Mouse (Mus musculus) ovary, adult 18-20 months (tissue): ENCODE data around the gene Macc1.
A peak's percentile ranks its signal among the peaks of the same experiment; 100 is the strongest.

Experiments used
- DNase-seq: peaks from one replicate; pipeline ENCODE4 v3.0.0; 2022; ENCODE audit warnings: low spot score, mixed read lengths

Gene Macc1

DNA sequence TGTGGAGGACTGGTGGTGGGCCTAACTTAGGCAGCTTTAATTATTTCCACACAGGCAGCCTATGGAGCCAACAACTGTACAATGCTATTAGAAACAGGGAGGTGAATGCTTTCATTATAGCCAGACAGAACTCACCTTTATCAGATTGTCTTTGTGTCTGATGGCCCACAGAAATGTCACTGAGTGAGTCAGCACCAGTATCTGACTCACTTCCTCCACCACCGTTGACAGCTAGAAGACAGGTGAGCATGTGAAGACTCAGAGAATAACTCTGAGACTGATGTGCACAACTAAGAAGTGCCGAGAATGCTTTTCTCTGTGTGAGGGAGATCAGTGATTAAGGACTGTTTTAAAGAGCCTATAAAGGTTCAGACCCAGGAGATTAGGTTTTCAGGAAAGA, 73.9 kb downstream of the Macc1 start:
- no peak for DNase-seq

DNA sequence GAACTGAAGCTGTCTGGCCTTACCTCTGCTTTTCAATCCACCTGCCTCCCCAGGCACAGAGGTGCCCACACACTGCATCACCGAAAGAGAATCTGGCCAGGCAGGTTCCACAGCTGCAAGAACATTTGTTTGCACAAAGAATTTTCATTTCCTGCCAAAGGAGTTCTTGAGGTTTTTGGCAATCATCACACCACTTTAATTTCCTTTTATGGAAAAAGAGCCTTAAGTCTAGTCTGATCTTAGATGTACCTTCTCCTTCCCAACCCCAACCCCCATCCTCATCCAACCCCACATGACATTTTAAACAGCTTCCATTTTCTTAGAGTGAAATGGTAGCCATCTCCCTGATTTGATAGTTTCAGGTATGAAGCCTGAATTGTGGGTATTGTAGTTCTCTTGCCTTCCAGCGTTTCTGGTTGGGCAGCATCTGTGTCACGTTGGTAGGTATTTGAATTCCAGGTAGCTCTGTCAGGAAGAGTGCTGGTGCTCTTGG, 76.2 kb downstream of the Macc1 start:
- DNase-seq: peak; percentile 12

DNA sequence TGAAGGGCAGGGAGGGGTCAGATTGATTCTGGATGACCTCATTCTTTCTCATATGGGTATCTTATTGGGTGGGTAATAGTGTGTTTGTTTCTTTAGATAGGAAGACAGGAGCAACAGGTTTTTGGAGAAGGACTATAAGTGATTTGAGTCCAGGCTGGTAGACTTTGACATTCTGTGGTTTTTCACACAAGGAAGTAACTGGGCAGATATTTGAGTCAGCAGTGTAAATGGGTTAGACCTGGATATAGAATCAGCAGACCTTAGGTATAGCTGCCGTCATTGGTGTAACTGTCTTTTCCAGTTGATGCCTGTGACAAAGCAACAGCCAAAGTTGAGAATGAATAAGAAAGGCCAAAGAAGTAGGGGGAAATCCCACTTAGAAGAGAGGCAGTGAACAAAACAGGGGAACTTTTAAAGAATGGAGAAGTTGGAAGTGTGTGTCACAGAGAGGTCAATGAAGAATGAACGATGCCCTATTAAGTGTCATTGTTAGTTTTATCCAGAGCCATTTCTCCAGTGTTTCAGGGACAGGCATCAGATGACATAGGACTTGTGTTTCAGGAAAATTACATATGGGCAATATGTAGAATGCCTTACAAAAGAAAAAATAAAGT, 84.1 kb downstream of the Macc1 start:
- DNase-seq: no peak

DNA sequence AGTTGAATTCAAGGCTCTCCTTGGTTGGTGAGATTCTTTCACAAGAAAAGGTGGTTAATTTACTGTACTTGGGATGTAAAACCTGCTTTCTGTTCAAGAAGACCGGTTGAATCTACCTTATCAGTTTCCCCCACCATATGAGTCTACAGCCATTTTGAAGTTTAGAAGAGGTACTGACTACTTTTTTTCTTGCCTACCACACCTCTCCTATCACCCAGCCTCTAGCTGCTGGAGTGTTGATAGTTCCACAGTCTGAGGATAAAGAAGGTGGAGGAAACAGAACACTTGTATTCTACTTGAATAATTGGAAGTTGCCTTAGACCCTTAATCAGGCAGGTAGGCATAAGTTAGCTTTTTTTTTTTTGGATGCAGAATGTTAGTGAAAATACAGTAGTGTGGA, 88.2 kb downstream of the Macc1 start:
- no peak for DNase-seq

DNA sequence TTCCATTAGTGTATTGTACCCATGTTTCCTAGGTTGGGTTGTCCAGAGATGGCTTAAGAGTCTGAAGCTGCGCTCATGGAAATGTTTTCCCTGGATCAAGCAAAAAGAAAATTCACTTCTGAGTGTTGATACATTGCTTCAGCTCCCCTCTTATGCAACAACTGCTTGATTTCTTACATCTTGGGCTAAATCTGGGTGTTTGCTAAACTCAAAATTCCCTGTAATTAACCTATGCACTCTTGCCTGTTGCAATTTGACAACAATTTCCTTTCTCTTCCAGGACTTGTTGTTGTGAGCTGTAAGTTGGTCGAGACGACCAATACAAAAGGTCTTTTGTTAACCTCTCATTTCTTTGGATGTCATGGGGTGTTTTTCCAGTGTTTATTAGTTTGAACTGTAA, 88.7 kb downstream of the Macc1 start:
- DNase-seq: no peak

DNA sequence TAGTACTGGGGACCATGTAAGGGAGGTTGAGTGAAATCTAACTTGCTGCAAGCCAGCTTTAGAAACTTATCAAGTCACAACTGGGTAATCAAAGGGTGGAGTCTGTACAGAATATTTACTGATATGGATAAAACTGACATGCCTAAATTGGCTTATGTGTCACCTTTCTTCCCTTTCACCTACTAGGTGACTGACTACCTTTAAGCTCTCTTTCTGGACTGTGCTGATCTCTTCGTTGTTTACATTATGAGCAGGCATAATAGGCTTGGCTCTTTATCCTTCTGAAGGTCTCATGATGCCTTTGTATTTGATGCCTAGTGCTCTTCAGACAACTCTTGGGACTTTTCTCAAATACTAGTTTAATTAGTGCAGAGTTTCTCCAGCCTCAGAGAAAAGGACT, 90.7 kb downstream of the Macc1 start:
- no peak for DNase-seq

DNA sequence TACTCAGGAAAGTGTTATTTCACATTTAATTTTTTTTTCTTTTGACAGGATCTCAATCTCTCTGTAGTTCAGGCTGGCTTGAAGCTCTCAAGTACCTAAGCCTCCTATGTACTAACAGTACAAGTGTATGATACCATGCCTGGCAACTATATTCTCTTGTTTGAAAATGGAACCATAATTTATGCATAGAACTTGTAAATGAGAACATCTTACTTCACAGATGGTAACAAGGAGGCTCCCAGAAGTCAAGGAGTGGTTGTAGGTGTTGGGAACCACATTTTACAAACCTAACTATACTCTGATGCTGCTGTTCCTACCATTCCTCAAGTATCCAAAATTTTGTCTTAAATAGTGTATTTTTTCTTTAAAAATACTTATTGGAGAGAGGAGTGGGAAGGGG, 96.5 kb downstream of the Macc1 start:
- no peak for DNase-seq

DNA sequence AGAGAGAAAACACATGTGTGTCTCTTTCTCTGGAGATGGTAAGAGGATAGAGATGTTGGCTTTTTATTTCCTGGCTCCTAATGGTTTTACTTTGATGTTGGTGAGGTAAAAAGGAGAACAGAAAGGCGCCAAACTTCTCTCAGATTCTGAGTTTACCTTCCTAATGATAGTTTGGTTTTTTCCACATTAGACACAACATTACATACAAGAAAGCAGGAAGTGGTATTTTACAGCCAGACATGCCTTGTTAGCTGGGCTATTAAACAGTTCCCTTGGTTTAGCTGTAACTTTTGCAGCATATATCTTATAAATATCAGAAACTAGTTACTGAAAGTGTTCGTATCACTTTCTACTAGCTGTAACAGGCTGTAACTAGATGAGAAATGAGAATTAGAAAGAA, 96.9 kb downstream of the Macc1 start:
- DNase-seq: no peak

DNA sequence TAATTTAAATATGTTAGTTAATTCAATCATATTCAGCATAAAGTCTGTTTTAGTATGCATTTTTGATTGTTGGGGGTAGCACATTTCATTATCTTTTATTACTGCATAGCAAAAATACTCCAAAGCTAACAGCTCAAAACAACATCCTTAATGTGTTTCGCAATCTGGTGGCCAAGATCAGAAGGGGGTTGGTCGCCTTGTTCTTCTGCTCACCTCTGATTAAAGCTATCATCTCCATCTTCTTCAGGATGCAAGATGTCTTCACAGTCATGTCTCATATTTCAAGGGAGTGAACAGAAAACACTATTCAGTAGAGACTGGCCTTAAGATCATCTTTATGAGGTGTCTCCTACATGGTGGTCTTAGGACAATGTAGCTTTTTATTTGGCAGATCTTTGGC, 97.9 kb downstream of the Macc1 start:
- no peak for DNase-seq

DNA sequence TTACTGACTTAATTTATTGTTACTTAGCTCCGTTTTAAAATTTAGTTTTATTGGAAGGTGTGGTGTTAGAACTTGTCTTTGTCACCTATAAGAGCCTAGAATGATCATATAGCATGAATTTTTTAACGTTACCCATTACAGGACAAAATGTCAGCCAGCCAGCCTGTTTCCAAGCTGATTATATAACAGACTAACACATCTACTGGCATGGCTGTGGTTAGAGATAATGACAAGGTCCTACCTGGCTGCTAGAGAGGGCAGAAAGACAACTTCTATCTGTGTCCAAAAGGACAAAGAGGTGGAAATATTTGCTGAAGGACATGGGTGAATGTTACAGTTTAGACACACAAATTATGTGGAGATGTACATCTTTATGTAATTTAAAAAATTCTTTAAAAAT, 101.8 kb downstream of the Macc1 start:
- DNase-seq: no peak

DNA sequence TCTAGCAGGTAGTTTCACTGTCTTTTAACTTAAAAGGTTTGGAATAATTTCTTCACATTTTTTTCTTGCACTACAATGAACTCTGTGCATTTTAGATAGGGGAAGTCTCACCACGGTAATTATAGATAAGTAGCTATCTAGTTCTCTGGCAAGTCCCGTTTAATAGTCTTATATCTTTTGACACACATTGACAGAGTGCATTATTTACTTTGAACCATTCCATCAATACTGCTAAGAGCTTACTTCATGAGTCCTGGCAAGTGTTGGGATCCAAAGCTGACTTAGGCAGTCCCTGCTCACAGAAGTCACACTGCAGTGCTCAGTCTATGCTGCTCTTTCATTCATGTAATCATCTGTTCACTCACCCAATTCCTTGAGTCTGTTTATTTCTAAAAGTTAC, 111.7 kb downstream of the Macc1 start:
- DNase-seq: no peak

DNA sequence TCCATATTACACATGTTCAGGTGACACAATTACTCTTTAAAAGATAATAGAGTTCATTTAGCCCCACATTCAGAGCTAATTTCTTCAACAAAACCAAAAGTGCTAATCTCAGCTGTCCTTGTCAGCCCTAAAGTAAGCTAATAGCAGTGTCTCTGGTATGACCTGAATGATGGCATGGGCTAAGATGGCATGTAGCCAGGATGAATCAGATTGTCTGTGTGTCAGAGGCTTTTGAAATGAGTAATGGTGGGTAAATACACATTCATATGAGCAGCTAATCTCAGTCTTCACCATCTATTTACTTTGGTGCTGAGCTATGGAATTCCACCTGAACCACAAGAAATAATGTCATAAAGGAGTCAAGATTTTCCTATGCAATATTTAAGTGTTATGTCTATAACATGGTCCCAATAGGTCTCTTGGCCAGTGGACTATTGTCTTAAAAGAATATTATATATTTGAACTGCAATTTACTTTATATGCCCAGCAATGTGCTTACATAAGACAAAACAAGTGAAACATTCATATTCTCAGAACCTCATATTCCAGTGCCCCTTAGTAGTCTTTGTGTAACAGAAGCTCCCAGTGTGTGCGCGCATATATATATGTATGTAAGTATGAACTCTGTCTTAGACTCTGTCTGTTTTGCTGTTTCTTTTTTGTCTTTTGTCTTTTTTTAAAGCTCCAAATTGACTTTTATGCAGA, 112.3 kb downstream of the Macc1 start:
- DNase-seq: no peak

DNA sequence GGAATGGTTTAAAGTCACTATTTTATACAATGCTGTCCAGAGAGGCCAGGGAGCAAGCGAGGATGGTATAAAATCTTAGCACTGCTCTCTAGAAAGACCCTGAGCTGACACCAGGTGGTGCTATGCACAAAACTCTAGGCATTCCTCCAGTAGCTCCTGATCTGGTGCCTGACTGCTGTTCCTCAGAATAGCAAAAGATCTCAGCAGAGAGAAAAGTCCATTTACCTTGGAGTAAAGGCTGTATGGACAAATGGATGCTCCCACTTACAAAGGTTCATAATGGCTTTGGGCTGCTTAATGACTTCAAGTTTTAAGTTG, 112.8 kb downstream of the Macc1 start:
- no peak for DNase-seq

DNA sequence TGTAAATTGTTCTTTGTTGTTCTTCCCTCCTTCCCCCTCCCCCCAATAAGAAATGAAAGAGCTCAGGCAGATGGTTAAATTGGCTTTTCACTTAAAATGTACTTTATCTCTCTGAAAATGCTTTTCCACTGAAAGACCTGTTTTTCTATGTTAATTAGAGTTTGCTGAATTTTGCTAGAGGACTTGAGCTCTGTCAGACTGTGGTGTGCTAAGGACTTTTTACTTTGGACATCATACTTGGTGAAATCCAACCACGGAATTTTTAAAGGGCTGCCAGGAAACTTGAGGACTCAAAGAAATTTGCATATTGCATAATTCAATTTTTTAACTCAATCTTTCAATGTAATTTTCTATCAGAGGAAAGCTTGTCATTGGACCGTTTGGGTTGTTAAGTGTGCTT, 126.7 kb downstream of the Macc1 start:
- DNase-seq: no peak

DNA sequence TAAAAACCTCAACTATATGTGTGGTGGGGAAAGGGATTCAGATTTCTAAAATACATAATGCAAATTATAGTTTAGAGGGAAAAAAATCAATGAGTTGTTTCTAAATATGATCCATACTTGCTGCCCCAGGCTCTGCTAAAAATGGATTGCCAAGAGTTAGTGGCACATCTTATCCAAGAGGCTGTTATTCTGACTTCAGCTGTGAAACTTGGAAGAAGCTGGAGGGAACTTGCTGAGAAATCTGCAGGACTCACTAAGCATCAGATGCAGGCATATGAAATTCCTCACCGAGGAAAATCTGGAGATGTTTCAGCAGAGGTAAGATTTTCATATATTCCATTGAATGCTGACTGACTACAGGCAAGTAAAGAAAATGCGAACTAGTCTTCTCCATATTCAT, 136.0 kb downstream of the Macc1 start:
- DNase-seq: no peak

DNA sequence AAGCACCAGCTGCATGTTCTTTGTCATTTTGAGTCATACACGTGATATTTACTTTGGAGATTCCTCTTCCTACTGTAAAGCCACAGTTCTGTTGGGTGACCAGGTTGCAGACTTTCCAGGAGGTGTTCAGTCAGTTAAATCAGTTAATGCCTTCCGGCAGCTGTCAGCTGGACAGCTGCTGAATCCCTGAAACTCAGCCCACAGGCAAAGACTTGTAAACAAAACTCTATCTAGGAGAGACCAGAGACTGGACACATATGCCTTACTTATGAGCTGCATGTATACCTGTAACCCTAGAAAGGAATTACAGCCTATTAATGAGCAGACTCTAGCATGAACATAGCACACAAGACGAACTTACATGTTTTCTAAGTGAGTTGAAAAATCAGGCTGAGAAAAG, 137.2 kb downstream of the Macc1 start:
- DNase-seq: no peak

DNA sequence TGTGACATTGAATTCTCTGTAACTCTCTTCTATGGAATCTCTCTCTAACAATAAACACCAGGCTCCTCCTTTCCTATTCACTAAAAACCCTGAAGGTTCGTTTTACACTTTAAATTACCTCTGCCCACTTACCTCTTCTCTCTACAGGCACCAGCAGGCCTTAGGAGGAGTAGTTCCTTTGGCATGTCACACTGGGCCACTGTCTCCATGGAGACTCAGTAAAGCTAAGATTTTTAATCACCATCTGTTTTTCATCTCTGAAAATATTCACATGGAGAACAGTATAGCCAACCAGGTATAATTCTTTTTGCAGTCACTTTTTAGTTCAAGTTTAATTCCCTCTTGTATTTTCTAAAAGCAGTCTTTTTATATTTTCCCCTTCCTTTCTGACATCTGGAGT, 140.0 kb downstream of the Macc1 start:
- DNase-seq: no peak

DNA sequence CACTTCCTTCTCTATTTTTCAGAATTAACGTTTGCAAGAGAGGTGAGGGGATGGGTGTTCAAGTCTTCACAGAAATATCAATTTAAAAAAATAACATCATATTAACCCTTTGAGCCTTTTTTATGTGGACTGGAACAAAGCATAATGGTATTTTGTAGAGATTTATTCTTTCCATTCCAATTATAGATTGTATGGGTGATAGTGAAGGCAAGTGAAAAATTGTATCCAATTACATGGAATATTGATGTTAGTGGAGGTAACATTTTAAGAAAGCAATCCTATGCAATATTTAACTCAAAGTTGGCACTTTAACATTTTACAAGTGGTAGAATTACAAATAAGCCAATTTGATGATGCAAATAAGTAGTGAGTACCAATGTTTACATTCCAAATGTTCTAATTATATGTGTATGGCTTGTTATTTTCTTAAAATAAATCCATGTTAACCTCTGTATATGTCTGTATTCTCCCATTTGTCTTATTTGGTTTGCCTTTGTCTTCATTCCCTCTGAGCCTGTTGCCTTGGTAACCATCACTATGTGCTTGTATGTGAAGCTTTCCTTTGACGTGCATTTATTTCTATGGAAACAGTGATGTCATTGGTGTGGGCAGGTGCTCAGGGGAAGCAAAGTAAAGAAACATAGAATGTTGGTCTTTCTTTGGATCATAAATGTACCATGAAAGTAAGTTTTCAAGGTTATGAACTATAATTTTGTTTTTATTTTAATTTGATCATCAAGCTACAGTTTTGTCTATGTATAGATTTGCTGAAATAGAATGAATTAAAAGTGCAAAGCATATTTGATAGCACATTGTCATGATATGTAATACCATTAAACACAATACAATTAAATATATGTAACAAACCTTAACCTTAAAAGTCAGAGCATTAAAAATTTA, 150.2 kb downstream of the Macc1 start:
- DNase-seq: no peak

DNA sequence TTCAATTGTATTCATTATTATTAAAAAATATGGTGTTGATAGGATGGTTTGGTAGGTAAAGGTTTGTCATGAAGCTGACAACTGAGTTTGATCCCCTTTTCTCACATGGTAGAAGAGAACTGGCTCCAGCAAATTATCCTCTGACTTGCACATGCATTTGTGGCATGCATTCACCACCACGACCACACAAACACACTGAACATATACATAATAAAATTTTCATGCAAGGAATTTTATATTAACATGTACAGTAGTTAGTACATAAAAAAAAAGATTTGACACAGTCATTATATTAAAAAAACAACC, 150.8 kb downstream of the Macc1 start:
- no peak for DNase-seq

DNA sequence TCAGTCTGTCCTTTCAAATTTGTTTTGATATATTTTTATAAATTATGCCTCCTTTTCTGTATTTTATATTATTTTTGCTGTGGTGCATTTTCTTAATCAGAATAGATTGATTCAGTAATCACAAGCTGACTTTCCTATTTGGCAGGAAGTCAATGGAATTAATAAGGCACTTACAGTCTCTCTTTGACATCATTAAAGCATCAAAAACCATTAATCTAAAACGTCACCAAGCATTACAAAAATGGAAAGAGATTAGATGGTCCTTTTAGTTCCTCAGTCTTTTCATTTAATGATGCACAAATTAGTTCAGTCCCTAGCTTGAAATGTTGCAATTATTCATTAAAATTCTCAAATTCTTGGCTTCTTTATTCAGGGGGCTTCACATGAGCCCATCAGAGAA, 153.6 kb downstream of the Macc1 start:
- DNase-seq: no peak

DNA sequence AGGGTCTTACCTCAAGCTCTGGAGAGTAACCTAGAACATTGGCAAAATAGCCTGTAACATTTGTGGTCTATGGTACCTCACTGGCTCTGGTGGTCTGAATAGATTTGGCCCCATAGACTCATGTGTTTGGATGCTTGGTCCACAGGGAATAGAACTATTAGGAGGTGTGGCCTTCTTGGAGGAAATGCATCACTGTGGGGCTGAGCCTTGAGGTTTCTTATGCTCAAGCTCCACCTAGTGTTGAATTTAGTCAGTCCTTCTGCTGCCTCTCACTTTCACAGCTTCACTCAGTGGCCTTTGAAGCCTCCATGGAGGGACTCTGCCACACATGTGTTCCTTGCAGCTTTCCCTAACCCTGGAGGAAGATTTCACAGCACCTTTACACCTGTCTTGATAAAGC, 156.2 kb downstream of the Macc1 start:
- DNase-seq: no peak

DNA sequence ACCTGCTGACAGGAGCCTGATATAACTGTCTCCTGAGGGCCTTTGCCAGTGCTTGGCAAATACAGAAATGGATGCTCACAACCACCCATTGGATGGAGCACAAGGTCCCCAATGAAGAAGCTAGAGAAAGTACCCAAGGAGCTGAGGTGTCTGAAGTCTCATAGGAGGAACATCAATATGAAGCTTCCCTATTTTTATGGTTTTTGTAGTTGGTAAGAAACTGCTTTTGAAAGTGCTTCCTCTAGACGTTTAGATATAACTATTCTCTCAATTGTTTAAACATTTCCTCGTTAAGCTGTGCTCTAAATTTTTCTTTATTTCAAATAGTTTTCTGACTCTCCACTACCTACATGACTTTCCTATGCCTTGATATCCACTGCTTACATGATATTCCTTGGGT, 169.2 kb downstream of the Macc1 start:
- DNase-seq: no peak

DNA sequence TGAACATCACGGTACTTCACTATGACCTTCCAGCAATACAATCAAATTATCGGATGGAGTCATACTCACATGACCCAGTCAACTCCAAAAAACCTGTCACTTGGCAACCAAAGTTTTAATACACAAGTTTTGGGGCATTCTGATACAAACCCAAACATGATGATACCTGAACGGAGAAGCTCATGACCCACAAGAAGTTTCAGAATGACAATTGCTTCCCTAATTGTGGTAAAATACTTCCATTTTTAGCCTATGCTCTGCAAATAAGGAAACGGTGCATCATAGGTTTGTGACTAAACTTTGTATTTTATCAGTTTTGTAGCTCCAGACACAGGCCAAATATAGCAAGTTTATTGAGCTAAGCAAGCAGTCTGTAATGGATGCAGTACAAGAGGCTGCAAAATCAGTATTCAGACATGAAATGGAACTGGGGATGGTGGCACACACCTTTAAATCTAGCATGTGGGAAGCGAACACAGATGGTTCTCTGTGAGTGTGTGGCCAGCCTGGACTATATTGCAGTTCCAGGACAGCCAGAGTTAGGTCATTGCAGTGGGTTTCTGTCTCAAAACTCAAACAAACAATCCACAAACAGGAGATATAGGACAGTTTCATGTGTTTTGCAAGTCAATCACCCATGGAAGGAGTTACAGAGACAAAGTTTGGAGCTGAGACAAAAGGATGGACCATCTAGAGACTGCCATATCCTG, 170.0 kb downstream of the Macc1 start:
- DNase-seq: no peak
